Mouse (Mus musculus): ENCODE measurements around the gene Mvd.
A peak's percentile ranks its signal among the peaks of the same experiment; 100 is the strongest.

Mvd gene

DNA sequence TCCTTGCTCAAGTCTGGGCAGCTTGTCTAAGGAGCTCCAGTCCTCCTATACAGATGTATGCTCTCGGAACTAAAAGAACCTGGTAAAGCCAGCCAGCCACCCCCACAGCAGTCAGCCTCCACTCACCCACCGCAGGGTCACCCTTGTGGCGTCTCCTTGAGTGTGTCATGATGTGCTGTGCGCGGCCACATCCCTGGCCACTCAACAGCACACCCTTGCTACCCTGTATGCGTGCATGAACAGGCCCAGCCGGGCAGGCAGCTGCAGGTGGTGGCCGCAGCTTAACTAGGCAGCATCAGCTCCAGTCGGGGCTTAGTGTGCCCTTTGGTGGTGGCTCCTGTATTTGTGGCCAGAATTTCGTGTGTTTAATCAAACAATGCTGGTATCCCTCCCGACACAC, 13.9 kb upstream of the Mvd start:
- DNase-seq (ENCODE audit: low read depth, low spot score): no peak

GRCm38 (mm10) chr8:122454409-122454808, 11.2 kb upstream of the Mvd start:
- DNase-seq (ENCODE audit: low read depth, low spot score): no peak

- no peak for DNase-seq (ENCODE audit: low read depth, low spot score)
Measured at GRCm38 (mm10) chr8:122452154-122452553, 8.9 kb upstream of the Mvd start.

DNA sequence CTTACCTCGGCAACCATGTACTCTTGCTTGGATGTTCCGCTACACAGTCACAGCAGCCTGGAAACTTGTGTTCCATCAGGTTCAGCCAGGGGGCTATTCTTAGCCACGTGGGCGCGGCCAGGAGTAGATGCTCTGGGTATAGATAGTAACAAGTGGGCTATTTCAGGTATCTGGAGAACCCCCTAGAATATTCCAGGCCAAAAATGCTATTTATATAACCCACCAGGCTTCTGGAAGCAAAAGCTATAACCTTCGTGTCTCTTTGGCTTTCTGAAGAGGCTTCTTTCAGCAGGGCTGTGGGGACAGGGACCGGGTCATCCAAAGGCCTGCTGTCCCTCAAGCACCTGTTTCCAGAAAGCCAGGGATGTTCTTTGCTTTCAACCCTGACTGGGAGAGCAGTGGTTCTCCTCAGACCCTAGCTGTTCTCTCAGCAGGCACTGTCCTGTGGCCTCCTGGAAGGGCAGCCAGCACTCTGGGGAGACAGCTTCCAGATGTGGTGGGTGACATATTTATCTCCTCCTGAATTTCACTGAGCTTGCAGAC, 8.0 kb upstream of the Mvd start:
- DNase-seq (ENCODE audit: low read depth, low spot score): no peak

DNA sequence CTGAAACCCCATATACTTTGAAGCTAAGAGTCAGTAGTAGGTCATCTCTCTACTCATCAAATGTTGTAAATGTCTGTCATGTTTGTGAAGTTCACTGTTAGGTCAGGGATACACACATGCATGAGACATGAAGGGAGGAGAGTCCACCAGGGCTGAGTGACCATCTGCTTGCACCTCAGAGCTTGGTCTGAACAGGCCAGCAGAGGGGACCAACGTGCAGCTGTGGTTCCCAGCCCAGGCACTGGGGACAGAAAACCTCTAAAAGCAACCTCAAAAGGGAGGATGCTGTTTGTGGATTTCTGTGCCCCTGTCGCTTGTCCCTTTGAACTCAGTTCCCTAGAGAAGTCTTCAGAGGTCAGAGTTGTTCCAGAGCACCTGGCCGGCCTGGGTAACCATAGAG, 2.0 kb upstream of the Mvd start:
- no peak for DNase-seq (ENCODE audit: low read depth, low spot score)

DNA sequence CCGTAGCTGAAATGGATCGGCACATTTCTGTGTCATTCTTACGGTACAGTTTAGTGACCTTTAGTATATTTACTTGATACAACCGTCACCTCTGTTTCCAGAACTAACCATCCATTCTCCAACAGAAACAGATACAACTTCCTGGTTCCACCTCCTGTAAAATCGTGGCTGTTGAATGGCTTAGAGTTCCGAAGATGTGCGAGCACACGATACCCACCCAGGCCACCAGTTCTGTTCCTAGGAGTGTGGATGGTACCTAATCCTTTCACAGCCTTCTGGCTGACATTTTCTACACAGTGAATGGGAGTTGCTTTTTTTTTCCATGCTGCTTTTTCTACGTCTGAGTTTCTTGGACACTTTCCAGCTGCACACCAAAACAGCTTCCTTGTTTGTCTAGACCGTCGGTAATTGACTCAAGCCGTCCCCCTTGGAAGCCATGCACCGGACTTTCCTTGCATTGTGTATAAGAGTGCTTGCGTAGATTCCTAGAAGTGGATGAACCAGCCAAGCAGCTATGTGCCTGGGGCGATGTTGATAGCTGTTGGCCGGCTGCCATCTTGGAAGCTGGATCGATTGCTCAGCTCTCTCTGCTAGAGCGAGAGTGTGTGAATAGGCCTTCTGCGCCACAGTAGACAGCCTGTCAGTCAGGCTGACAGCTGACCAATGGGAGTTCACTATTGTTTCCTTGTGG, 981 bp upstream of the Mvd start:
- peak; percentile 49 for DNase-seq (ENCODE audit: low read depth, low spot score)

DNA sequence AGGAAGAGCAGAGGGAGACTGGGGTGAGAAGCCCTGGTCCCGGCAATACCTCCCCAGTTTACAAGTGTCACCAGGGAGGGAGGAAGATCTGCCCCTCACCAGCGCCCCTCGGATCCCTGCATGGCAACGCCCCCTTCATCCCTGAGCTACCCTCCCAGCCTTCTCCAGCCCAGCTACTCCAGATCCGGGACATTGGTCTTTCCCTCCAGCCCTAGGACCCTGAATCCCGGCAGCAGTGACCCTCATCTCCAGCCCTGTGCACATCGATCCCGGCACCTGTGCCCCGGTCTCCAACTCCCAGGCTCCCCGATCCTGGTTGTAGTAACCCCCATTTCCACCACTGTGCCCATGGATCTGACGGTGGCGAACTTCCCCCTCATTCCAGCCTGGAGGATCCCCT, 441 bp downstream of the Mvd start:
- no peak for DNase-seq (ENCODE audit: low read depth, low spot score)

- DNase-seq (ENCODE audit: low read depth, low spot score): no peak
Measured at GRCm38 (mm10) chr8:122442356-122442755, 866 bp downstream of the Mvd start.

- no peak for DNase-seq (ENCODE audit: low read depth, low spot score)
Measured at GRCm38 (mm10) chr8:122441326-122441725, 1.9 kb downstream of the Mvd start.

DNA sequence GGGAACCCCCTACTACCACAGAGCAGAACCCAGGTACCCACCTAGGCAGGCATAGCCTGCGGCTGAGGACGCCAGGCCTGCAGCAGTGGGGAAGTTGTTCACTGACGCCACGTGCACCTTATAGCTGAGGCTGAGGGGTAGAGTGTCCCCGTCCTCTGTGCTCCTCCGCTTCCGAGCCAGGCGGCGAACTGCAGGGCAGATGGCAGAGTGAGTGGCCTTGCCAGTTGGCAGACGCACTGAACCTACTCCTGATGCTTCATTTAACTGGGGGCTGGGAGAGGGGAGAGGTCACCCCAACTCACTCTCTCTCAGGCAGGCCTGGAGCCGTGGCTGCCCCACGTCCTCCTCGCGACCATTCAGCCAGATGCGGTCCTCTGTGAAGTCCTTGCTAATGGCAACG, 3.9 kb downstream of the Mvd start:
- no peak for DNase-seq (ENCODE audit: low read depth, low spot score)

DNA sequence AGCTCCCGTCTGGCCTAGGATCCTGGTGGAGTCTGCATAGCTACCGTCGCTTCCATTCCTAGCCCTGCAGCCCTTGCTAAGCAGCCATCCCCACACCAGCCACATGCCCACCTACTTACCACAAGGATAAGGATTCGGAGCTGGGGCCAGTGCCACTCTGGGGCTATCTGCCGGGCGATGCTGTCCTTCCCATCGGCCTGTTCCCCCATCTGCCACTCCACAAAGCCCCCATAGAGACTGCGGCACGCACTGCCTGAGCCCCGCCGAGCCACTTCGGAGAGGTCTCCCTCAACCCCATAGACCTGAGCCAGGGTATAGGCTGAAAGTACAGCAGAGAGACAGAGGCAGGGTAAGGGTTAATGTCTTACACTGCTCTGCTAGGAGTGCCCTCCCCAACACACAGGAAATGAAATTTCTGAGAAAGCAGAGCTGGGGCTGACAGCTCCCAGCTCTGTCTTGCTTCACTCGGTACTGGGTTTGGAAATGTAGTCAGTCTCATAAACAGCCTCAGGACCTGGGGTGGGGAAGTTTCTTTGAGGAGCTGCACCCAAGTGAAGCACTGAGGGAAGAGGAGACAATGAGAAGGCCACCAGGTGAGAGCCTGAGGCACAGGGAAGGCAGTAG, 5.4 kb downstream of the Mvd start:
- DNase-seq (ENCODE audit: low read depth, low spot score): no peak

- DNase-seq (ENCODE audit: low read depth, low spot score): no peak
Measured at GRCm38 (mm10) chr8:122436586-122437125, 6.6 kb downstream of the Mvd start.

- DNase-seq (ENCODE audit: low read depth, low spot score): no peak
Measured at GRCm38 (mm10) chr8:122436146-122436545, 7.1 kb downstream of the Mvd start.

- DNase-seq (ENCODE audit: low read depth, low spot score): no peak
Measured at GRCm38 (mm10) chr8:122435375-122435774, 7.8 kb downstream of the Mvd start.

GRCm38 (mm10) chr8:122433269-122433905, 9.8 kb downstream of the Mvd start:
- no peak for DNase-seq (ENCODE audit: low read depth, low spot score)

DNA sequence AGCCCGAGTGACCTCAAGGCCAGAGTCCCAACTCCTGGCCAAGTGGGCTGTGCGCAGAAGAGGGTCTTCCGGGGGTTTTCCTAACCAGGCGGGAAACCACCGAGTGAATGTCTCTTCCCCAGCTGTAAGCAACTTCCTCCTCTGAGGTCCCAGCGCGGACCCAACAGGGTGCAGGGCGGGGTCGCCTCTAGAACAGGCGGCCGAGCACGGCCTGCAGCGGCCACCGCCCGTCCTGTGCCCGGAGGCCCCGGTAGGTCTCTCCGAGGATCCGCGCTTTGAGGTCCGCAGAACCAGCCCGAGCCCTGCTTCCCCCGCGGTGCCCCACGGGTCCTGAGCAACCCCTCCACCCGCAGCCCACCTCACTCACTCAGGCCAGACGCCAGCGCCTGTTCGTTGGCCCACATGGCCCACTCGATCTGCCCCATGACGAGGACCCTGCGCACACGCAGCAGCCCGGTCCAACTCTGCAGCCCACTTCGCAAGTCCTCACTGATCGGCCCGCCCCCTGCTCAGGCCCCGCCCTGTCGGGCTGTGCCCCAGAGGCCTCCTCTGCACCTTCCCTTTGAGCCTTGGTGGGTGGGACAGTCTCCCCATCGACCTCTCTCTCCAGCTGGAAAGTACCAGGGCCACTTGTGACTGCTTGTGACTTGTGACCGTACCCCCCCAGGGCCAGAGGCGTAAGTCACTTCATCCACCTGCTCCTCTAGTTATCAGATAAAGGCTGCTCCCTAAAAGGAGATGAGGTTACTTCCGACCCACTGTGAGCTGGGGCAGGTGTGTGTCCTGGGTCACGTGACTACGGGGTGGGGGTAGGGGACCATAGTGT, 10.6 kb downstream of the Mvd start, which contains the start of gene Cyba:
Cyba (minus strand) TSS at position 488 of the 826 bp plus-strand sequence.
- no peak for DNase-seq (ENCODE audit: low read depth, low spot score)

DNA sequence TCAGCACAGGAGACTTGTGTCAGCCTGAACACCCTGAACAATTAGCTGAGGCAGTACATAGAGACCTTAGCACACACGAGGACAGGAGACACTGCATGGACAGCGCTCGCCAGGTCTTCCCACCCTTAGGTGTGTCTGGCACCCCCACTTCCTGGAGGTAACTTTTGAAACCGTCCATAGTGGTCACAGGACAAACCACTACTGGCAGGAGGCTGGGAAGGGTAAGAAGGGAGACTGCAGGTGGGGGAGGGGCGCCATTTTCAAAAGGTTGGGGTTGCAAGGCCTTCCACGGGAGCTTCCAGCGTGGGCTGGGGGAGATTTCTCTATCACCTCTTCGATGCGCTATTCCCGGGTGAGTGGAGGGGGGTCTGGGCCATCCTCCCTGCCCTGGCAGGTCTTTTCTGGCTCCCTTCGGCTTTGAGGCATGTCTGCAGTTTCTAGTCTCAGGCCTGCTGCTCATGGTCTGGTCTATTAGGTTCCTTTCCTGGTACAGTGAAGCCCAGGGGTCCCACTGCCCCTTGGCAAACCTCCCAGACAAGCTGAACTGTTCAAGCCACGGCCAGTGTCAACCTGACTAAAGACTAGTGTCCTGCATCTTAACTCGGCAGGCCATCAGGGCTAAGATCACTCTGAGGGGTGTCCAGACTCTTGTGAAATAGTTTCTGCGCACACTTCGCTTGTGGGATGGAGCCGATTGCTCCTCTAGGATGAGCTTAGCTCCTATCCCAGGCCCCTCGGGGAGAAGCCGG, 11.4 kb downstream of the Mvd start:
- no peak for DNase-seq (ENCODE audit: low read depth, low spot score)

DNA sequence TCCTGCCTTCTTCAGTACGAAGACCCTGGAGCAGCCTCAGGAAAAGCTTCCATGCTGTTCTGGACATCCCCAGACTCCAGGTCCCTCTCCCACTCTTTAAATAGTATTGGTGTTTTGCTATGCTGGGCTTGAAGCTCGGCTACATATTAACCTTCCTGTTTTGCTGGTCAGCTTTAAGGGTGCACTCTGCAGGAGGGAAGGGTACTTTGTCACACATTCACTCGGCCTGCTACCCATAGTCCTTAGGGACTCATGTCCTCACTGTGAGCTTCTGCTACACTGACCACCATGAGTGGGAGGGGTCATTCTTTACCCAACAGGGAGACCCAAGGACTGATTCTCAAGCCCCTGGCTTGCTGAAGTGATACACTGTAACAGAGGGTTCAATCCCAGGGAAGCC, 12.6 kb downstream of the Mvd start:
- DNase-seq (ENCODE audit: low read depth, low spot score): no peak

DNA sequence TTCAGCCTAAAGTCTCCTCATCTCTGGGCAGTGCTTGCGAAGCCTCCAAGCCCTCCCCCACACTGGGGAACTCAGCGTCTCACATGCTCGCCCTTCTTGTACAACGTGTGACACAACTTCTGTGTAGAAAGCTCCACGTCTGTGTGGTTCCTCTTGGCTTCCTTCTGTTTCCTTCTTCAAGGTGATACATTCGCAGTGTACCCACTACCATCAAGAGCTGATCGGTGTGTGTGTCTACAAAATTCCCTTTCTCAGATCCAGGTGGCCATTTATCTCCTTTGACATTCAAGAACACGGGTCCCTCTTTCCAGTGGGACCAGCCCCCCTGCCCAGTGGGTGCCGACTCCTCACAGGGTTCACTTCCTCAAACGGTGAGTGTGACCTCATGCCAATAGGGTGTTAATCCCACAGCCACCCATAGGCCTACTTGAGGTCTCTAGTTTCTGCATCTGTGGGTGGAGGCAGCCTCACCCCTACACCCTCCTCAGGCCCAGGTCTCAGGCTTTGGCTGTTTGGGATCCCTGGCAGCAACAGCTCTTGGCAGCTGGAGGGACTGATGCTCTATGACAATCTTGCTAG, 13.1 kb downstream of the Mvd start:
- DNase-seq (ENCODE audit: low read depth, low spot score): no peak

- DNase-seq (ENCODE audit: low read depth, low spot score): no peak
Measured at GRCm38 (mm10) chr8:122428163-122428562, 15.1 kb downstream of the Mvd start.

DNA sequence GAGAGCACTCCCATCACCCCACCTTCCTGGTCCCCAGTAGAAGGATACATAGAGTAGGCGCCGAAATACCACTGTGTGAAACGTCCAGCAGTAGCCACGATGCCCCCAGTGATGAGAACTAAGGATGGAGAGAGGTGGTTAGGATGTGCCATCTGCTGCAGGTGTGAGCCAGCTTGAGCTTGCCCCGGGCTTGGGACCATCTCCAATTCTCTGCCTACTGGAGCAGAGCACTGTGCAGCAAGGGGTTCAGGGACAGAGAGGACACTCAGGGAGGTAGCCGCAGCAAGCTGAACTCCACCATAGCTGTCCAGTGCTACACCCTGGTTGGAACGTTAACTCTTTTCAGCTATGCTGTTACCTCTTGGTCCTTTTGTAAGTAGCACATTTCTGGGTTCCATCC, 15.6 kb downstream of the Mvd start:
- DNase-seq (ENCODE audit: low read depth, low spot score): no peak
